Mouse (Mus musculus): ENCODE measurements at regions not wholly inside any gene's neighbourhood (a gene's known extent, or its start where the extent isn't known, plus 50 kb on each side); places are given as distances from the start of the nearest gene placed in this dataset.

DNA sequence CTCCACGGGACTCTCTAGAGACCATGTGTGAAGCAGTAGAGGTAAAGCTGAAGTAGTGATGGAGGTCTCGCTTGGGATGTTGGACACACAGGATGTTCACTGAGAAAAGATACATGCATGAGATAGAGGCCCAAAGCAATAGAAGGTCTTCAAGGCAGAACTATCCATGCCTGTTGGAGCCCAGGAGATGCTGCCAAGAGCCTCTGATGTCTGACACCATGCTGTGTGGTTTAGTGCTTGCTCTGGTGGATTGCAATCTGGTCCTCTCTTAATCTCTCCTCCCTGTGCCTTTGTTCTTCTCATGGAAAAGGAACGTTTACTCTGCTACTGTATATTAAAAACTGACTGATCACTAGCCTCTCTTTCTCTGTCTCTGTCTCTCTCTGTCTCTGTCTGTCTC lies 370.0 kb downstream of the Matn1 start:
- no peak for TF ChIP-seq POLR2A (IDR thresholded peaks at IDR 0.05; ENCODE audit: borderline replicate concordance, control insufficient read depth, low read depth, low read length)
- TF ChIP-seq CTCF (IDR thresholded peaks at IDR 0.05; ENCODE audit: control insufficient read depth, insufficient read depth, low read length) = no peak

All from bone marrow, adult 2 months (tissue).